Mouse (Mus musculus) C2C12 (cell line): ENCODE results near the gene Zswim4.

ENCODE experiments used
- CTCF ChIP-seq: IDR thresholded peaks from one replicate; pipeline ENCODE4 v1.5.1; 2011; ENCODE audit not compliant: control insufficient read depth, insufficient read depth, insufficient read length
- MAX ChIP-seq: IDR thresholded peaks from one replicate; pipeline ENCODE4 v1.6.1; 2011; ENCODE audit warnings: mild to moderate bottlenecking, control low read depth

- TF ChIP-seq MAX (peak; percentile 92), CTCF (no peak)
These were observed 20.2 kb upstream of the Zswim4 start, which contains the start of gene Mri1 for GRCm38 (mm10) chr8:84256822-84257610.
